Comparison of ENCODE assay signal across 15 mouse cellular contexts in the genomic region with DNA sequence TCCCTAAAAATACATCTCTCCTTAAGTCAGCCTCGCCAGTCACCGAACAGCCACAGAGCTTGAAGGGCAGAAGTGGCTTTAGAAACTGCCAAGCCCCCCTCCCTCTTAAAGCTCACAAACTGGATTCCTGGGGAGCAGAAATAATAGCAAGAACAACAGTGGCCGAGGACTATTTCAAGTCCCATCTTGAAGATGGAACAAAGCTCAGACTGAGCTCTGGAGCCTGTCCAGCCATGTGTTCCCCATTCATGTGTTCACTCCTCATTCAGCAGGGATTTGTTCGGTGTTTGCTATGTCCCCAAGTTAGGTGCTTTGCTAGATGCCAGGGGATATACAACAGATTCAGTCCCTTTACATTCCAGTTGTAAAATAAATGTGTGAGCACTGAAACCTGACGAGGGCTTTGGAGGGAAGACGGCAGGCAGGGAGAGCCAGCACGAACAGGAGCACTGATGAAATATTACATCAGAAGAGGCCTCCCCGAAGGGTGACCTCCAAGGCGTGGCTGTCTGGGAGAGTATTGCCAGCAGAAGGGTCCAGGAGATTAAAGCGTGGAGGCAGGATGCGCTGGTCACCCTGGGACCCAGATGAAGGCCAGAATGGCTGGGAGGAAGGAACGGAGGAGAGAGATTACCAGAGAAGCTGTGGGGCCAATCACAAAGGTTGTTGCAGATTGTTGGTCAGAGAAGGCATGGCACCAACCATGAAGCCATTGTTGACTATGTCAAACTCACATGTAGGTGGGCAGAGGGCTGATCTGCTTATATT. TPM values are rescaled to one million over a fixed set of nuclear protein-coding genes. Genes with fewer than 3 reads are reported as not detected.
DNase-seq lines count a peak whose midpoint lies in the region; ATAC-seq and TF ChIP-seq lines count a peak whose summit lies in the region.
"Had no signal": no experiment of that assay in that cellular context is flagged by ENCODE, and none has a peak within 500 bp of the region (broad histone marks: within the 10 kb centered on the region; RNA-seq: fewer than 3 reads in every experiment).

No protein-coding gene starts in this region.

- H3K4me3 ChIP-seq in cerebellum, adult 2 months (replicated peaks; ENCODE audit: insufficient read depth, low read depth, low read length): no peak overlapping the region
- no peak overlapping the region for H3K4me3 ChIP-seq in heart, embryonic 14.5 days (ENCODE audit: control insufficient read depth in 1 of 2, insufficient read depth in 1 of 2, low read depth in 1 of 2, low read length in 2 of 2)
- H3K4me3 ChIP-seq in intestine, embryonic 16.5 days (ENCODE audit: low read length): no peak overlapping the region
- H3K4me3 ChIP-seq: hindbrain, embryonic 12.5 days had no signal

- no peaks in the 10 kb centered on the region for H3K9me3 ChIP-seq in heart, embryonic 14.5 days (ENCODE audit: control insufficient read depth, low read length)
- no peaks in the 10 kb centered on the region for H3K9me3 ChIP-seq in intestine, embryonic 16.5 days (ENCODE audit: control insufficient read depth, low read length)
- H3K9me3 ChIP-seq: hindbrain, embryonic 12.5 days had no signal

- H3K27ac ChIP-seq in cerebellum, adult 2 months (ENCODE audit: insufficient read depth, low read length): peak overlapping the region; percentile 51
- H3K27ac ChIP-seq in heart, embryonic 14.5 days (replicated peaks in 1 of 2; ENCODE audit: control insufficient read depth in 1 of 2, insufficient read depth in 1 of 2, low read depth in 2 of 2, low read length in 2 of 2): peak overlapping the region; percentile 58 to 86
- H3K27ac ChIP-seq in intestine, embryonic 16.5 days (ENCODE audit: low read length): peak overlapping the region; percentile 62
- H3K27ac ChIP-seq: hindbrain, embryonic 12.5 days; kidney, postnatal 0 days had no signal

- no peaks in the 10 kb centered on the region for H3K27me3 ChIP-seq in cerebellum, adult 2 months (ENCODE audit: control insufficient read depth, insufficient read depth, low read length)
- H3K27me3 ChIP-seq in heart, embryonic 14.5 days (ENCODE audit: control insufficient read depth, insufficient read depth, low read length): no peaks in the 10 kb centered on the region
- H3K27me3 ChIP-seq in intestine, embryonic 16.5 days (replicated peaks; ENCODE audit: control insufficient read depth, insufficient read depth, low read length): no peaks in the 10 kb centered on the region
- H3K27me3 ChIP-seq: hindbrain, embryonic 12.5 days had no signal

- peaks cover 18% of the 10 kb centered on the region for H3K36me3 ChIP-seq in heart, embryonic 14.5 days (ENCODE audit: control insufficient read depth, insufficient read depth, low read length)
- no peaks in the 10 kb centered on the region; the same call in 1 of the 2 replicates for H3K36me3 ChIP-seq in intestine, embryonic 16.5 days (ENCODE audit: control insufficient read depth, insufficient read depth, low read length)
- H3K36me3 ChIP-seq: hindbrain, embryonic 12.5 days had no signal

- intact Hi-C loops in heart, postnatal 25 days (cut with DNase I): no loop called here

- no peak for TF ChIP-seq CTCF in cerebellum, adult 2 months (IDR thresholded peaks at IDR 0.05; ENCODE audit: borderline replicate concordance, insufficient read depth, low read depth, low read length)

- DNase-seq in cerebellum, adult 2 months: no peak
- DNase-seq in cerebellum, postnatal 10 days: no peak
- no peak for DNase-seq in heart, postnatal 25 days (ENCODE audit: low spot score)
- DNase-seq in 3134 (ENCODE audit: extremely low read depth, insufficient read length, low spot score): peak; percentile 35
- no peak for DNase-seq in right cerebral cortex, postnatal 10 days (ENCODE audit: low spot score in 2 of 2)
- no peak for DNase-seq in spleen, postnatal 14 days (ENCODE audit: low spot score in 2 of 2)
- DNase-seq: adrenal gland, postnatal 25 days; cerebellum, adult 8-10 months; layer of hippocampus, postnatal 36 days; right cerebral cortex, postnatal 25 days had no signal

- ATAC-seq in heart, embryonic 14.5 days (ENCODE audit: insufficient number of reproducible peaks, insufficient read depth, low FRiP score, low read depth): no peak
- no peak for ATAC-seq in intestine, embryonic 16.5 days

- TF ChIP-seq POLR2A in cerebellum, adult 2 months (IDR thresholded peaks at IDR 0.05; ENCODE audit: borderline replicate concordance, insufficient read depth, low read length): no peak

- peak overlapping the region; percentile 51 for H3K4me2 ChIP-seq in heart, embryonic 14.5 days (ENCODE audit: low read length)
- H3K4me2 ChIP-seq in intestine, embryonic 16.5 days (ENCODE audit: low read depth, low read length): no peak overlapping the region
- H3K4me2 ChIP-seq: hindbrain, embryonic 12.5 days; liver, embryonic 11.5 days had no signal

- H3K4me1 ChIP-seq in cerebellum, adult 2 months (ENCODE audit: control insufficient read depth, insufficient read depth, low read length): peaks cover 54% of the 10 kb centered on the region
- peaks cover 57 to 76% of the 10 kb centered on the region in 2 experiments for H3K4me1 ChIP-seq in heart, embryonic 14.5 days (ENCODE audit: control insufficient read depth in 2 of 2, insufficient read depth in 2 of 2, low read length in 2 of 2)
- peaks cover 56% of the 10 kb centered on the region for H3K4me1 ChIP-seq in intestine, embryonic 16.5 days (ENCODE audit: control insufficient read depth, insufficient read depth, low read length)

- peak overlapping the region; percentile 58 for H3K9ac ChIP-seq in heart, embryonic 14.5 days (ENCODE audit: low read length)
- no peak overlapping the region for H3K9ac ChIP-seq in intestine, embryonic 16.5 days (ENCODE audit: low read depth, low read length)
- H3K9ac ChIP-seq: hindbrain, embryonic 12.5 days had no signal

- WGBS in cerebellum, adult 2 months: 34% methylated on average over 12 of the region's 12 CpGs
- 25% methylated on average over 12 of the region's 12 CpGs for WGBS in heart, embryonic 14.5 days
- WGBS in intestine, embryonic 16.5 days: 61% methylated on average over 12 of the region's 12 CpGs

RNA-seq across cellular contexts. Expression of a gene that starts 36.0 kb away (rescaled TPM):
- 163 and 176 TPM in 2 replicates for polyA plus RNA-seq in cerebellum, adult 2 months (2012; rRNA removed)
- 129 and 130 TPM in 2 replicates for polyA plus RNA-seq in heart, embryonic 14.5 days (2014; fragmentation: Nextera tagmentation; extraction: Ambion mirVana)
- 100 to 1,000 TPM; 234 to 252 TPM for total RNA-seq in heart, postnatal 25 days (2021)
- polyA plus RNA-seq in intestine, embryonic 16.5 days (2015; fragmentation: Nextera tagmentation; extraction: Ambion mirVana): 114 and 127 TPM in 2 replicates
